In the genomic region with DNA sequence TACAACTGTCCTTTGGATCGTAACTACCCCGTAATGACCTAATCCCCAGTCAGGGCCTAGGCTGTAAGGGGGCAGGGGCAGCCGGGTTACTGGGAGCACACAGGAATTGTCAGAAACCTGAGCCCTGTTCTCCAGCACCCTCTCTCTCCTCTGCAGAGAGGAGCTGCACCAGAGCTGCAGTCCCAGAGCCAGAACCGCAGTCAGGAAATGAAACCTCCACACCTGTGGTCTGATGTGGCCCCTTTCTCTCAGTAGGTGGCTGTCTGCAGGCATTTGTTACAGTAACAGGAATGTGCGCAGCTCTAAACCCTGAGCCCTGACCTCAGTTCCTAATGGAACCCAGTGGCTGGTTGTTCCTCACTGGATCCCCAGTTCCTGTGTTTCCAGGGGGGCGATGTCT, we compare ENCODE assay signal across 12 mouse cellular contexts. TPM values are rescaled to one million over a fixed set of nuclear protein-coding genes. Genes with fewer than 3 reads are reported as not detected.
A peak's percentile ranks its signal among the peaks of the same experiment; 100 is the strongest.
DNase-seq lines count a peak whose midpoint lies in the region; ATAC-seq and TF ChIP-seq lines count a peak whose summit lies in the region.
"Had no signal": no experiment of that assay in that cellular context is flagged by ENCODE, and none has a peak within 500 bp of the region (broad histone marks: within the 10 kb centered on the region; RNA-seq: fewer than 3 reads in every experiment).

No protein-coding gene starts in this region.

- no peak for TF ChIP-seq CTCF in ES-Bruce4 (IDR thresholded peaks at IDR 0.05; ENCODE audit: low read depth, low read length)

- H3K4me1 ChIP-seq in ES-Bruce4 (ENCODE audit: control insufficient read depth, insufficient read depth, low read length), result peaks cover 21% of the 10 kb centered on the region

- no peaks in the 10 kb centered on the region for H3K9me3 ChIP-seq in ES-Bruce4 (replicated peaks; ENCODE audit: control insufficient read depth, insufficient read depth, low read length, poor library complexity, severe bottlenecking)
- H3K9me3 ChIP-seq: liver, embryonic 15.5 days had no signal

- no peaks in the 10 kb centered on the region for H3K27me3 ChIP-seq in ES-Bruce4 (ENCODE audit: control insufficient read depth, insufficient read depth, low read length, poor library complexity, severe bottlenecking)
- H3K27me3 ChIP-seq: liver, embryonic 15.5 days had no signal

- peak overlapping the region; percentile 64 for H3K27ac ChIP-seq in ES-Bruce4 (ENCODE audit: insufficient read depth, low read length)
- H3K27ac ChIP-seq: liver, embryonic 15.5 days had no signal

- 0 out of 2 replicates have a peak, but pooled peaks have one; percentile 21 for TF ChIP-seq EP300 in ES-Bruce4 (IDR thresholded peaks at IDR 0.05; ENCODE audit: insufficient read depth, low read depth, low read length)

- TF ChIP-seq POLR2A in ES-Bruce4 (IDR thresholded peaks at IDR 0.05; ENCODE audit: insufficient read depth, low read length), result no peak

- DNase-seq in CD4-positive, CD25-positive, alpha-beta regulatory T cell, adult 2 months (ENCODE audit: low read depth, low spot score), result peak; percentile 61
- DNase-seq in thymus, adult 18-20 months, result peak; percentile 21 to 41
- no peak for DNase-seq in right cerebral cortex, postnatal 4 days
- DNase-seq in left cerebral cortex, adult 11 months (ENCODE audit: low spot score), result no peak
- no peak for DNase-seq in kidney, postnatal 14 days
- DNase-seq: adrenal gland, adult 2 months; heart, postnatal 4 days; kidney, adult 2 months; retina, postnatal 1 day had no signal

- H3K9ac ChIP-seq in ES-Bruce4 (ENCODE audit: low read depth, poor library complexity, severe bottlenecking), result no peak overlapping the region
- H3K9ac ChIP-seq: liver, embryonic 15.5 days had no signal

- ATAC-seq in inflammation-experienced regulatory T-cells, adult 6 months, result peak; percentile 77

- H3K4me3 ChIP-seq in ES-Bruce4 (ENCODE audit: low read depth, low read length), result no peak overlapping the region
- H3K4me3 ChIP-seq: liver, embryonic 15.5 days had no signal

- no peaks in the 10 kb centered on the region for H3K36me3 ChIP-seq in ES-Bruce4 (ENCODE audit: control insufficient read depth, insufficient read depth, low read length, poor library complexity, severe bottlenecking)
- H3K36me3 ChIP-seq: liver, embryonic 15.5 days had no signal

RNA-seq across cellular contexts. Expression of a gene that starts 32.5 kb away (rescaled TPM):
- polyA plus RNA-seq in ES-Bruce4 (2011; ENCODE audit: insufficient read depth, insufficient read length, low read depth, missing spikeins), result 29.0 and 32.2 TPM in 2 replicates
- polyA plus RNA-seq in inflammation-experienced regulatory T-cells, adult 6 months (2017; shearing (Covaris generic)), result 1 to 10 TPM; 7.2 to 9.6 (median 8.2) TPM

Comparison
In these comparisons a context has a peak if more than half of its experiments do, and no peak if none do; other contexts are left out.
1. DNase-seq: peak in CD4-positive, CD25-positive, alpha-beta regulatory T cell, adult 2 months (single experiment) and thymus, adult 18-20 months (2 of 2); none in right cerebral cortex, postnatal 4 days (single experiment), left cerebral cortex, adult 11 months (single experiment) and kidney, postnatal 14 days (single experiment).